Mouse (Mus musculus): Measurements from ENCODE around the gene Pla1a. TPM values are rescaled to one million over a fixed set of nuclear protein-coding genes. Genes with fewer than 3 reads are reported as not detected.

Gene Pla1a
- total and polyA plus RNA-seq, 2 experiments, result 55.2 to 82.1 TPM

GRCm38 (mm10) chr16:38434295-38434795 lies 1.4 kb upstream of the Pla1a start:
- no peak overlapping the region for H3K9ac ChIP-seq (ENCODE audit: low read depth, low read length)
- no peaks in the 10 kb centered on the region for H3K36me3 ChIP-seq (ENCODE audit: control insufficient read depth, insufficient read depth, low read length)
- no peak for DNase-seq (ENCODE audit: extremely low read depth, low read depth, low spot score)
- H3K4me1 ChIP-seq (ENCODE audit: control insufficient read depth, insufficient read depth, low read length), result peaks cover 16% of the 10 kb centered on the region
- H3K4me3 ChIP-seq (ENCODE audit: insufficient read depth, low read depth, low read length), result no peak overlapping the region
- 95% methylated on average over 4 of the region's 4 CpGs for WGBS
- no peaks in the 10 kb centered on the region for H3K27me3 ChIP-seq (ENCODE audit: control insufficient read depth, insufficient read depth, low read length)
- TF ChIP-seq POLR2A (IDR thresholded peaks at IDR 0.05; ENCODE audit: extremely low read depth, insufficient read depth, low read length) (no peak), CTCF (IDR thresholded peaks at IDR 0.05; ENCODE audit: low read depth, low read length) (no peak)
- no peak overlapping the region for H3K27ac ChIP-seq (replicated peaks; ENCODE audit: insufficient read depth, low read depth, low read length)
- H3K79me2 ChIP-seq (ENCODE audit: control insufficient read depth, insufficient read depth, low read length), result peaks cover 3% of the 10 kb centered on the region; the same call in 1 of the 2 replicates

- Histone ChIP-seq H3K27me3 (ENCODE audit: control insufficient read depth, insufficient read depth, low read length) (no peaks in the 10 kb centered on the region), H3K79me2 (ENCODE audit: control insufficient read depth, insufficient read depth, low read length) (peaks cover 3% of the 10 kb centered on the region; the same call in 1 of the 2 replicates), H3K4me3 (ENCODE audit: insufficient read depth, low read depth, low read length) (peak overlapping the region; percentile 18; the same call in 1 of the 2 replicates), H3K27ac (replicated peaks; ENCODE audit: insufficient read depth, low read depth, low read length) (peak overlapping the region; percentile 82), H3K36me3 (ENCODE audit: control insufficient read depth, insufficient read depth, low read length) (no peaks in the 10 kb centered on the region), H3K4me1 (ENCODE audit: control insufficient read depth, insufficient read depth, low read length) (peaks cover 16% of the 10 kb centered on the region), H3K9ac (ENCODE audit: low read depth, low read length) (peak overlapping the region; percentile 13; the same call in 1 of the 2 replicates)
- TF ChIP-seq CTCF (IDR thresholded peaks at IDR 0.05; ENCODE audit: low read depth, low read length) (no peak), POLR2A (IDR thresholded peaks at IDR 0.05; ENCODE audit: extremely low read depth, insufficient read depth, low read length) (no peak)
- WGBS, result 68% methylated on average over 8 of the region's 8 CpGs
- DNase-seq (ENCODE audit: extremely low read depth, low read depth, low spot score), result no peak
These were observed 569 bp upstream of the Pla1a start for GRCm38 (mm10) chr16:38433514-38433913.

GRCm38 (mm10) chr16:38431446-38432185 lies 1.3 kb downstream of the Pla1a start:
- Histone ChIP-seq H3K27ac (replicated peaks; ENCODE audit: insufficient read depth, low read depth, low read length) (peak overlapping the region; percentile 4; the same call in 1 of the 2 replicates), H3K9ac (ENCODE audit: low read depth, low read length) (peak overlapping the region; percentile 44), H3K79me2 (ENCODE audit: control insufficient read depth, insufficient read depth, low read length) (peaks cover 3% of the 10 kb centered on the region; the same call in 1 of the 2 replicates), H3K4me1 (ENCODE audit: control insufficient read depth, insufficient read depth, low read length) (peaks cover 16% of the 10 kb centered on the region), H3K36me3 (ENCODE audit: control insufficient read depth, insufficient read depth, low read length) (no peaks in the 10 kb centered on the region), H3K4me3 (ENCODE audit: insufficient read depth, low read depth, low read length) (peak overlapping the region; percentile 24; the same call in 1 of the 2 replicates), H3K27me3 (ENCODE audit: control insufficient read depth, insufficient read depth, low read length) (no peaks in the 10 kb centered on the region)
- WGBS, result 20% methylated on average over 13 of the region's 13 CpGs
- TF ChIP-seq CTCF (IDR thresholded peaks at IDR 0.05; ENCODE audit: low read depth, low read length) (no peak), POLR2A (IDR thresholded peaks at IDR 0.05; ENCODE audit: extremely low read depth, insufficient read depth, low read length) (no peak)
- DNase-seq (ENCODE audit: extremely low read depth, low read depth, low spot score), result peak; percentile 41

- Histone ChIP-seq H3K4me3 (ENCODE audit: insufficient read depth, low read depth, low read length) (no peak overlapping the region), H3K27ac (replicated peaks; ENCODE audit: insufficient read depth, low read depth, low read length) (no peak overlapping the region), H3K9ac (ENCODE audit: low read depth, low read length) (no peak overlapping the region), H3K36me3 (ENCODE audit: control insufficient read depth, insufficient read depth, low read length) (peaks cover 2% of the 10 kb centered on the region; the same call in 1 of the 2 replicates), H3K27me3 (ENCODE audit: control insufficient read depth, insufficient read depth, low read length) (no peaks in the 10 kb centered on the region), H3K79me2 (ENCODE audit: control insufficient read depth, insufficient read depth, low read length) (no peaks in the 10 kb centered on the region; the same call in 1 of the 2 replicates), H3K4me1 (ENCODE audit: control insufficient read depth, insufficient read depth, low read length) (no peaks in the 10 kb centered on the region)
- 93% methylated on average over 1 of the region's 1 CpGs for WGBS
- DNase-seq (ENCODE audit: extremely low read depth, low read depth, low spot score), result no peak
- TF ChIP-seq CTCF (IDR thresholded peaks at IDR 0.05; ENCODE audit: low read depth, low read length), result no peak
- TF ChIP-seq POLR2A (IDR thresholded peaks at IDR 0.05; ENCODE audit: extremely low read depth, insufficient read depth, low read length), result no peak
These were observed 7.1 kb downstream of the Pla1a start for GRCm38 (mm10) chr16:38425799-38426198.

- no peak for DNase-seq (ENCODE audit: extremely low read depth, low read depth, low spot score)
- WGBS, result 84% methylated on average over 2 of the region's 2 CpGs
- Histone ChIP-seq H3K36me3 (ENCODE audit: control insufficient read depth, insufficient read depth, low read length) (peaks cover 2% of the 10 kb centered on the region; the same call in 1 of the 2 replicates), H3K4me3 (ENCODE audit: insufficient read depth, low read depth, low read length) (no peak overlapping the region), H3K4me1 (ENCODE audit: control insufficient read depth, insufficient read depth, low read length) (no peaks in the 10 kb centered on the region), H3K79me2 (ENCODE audit: control insufficient read depth, insufficient read depth, low read length) (no peaks in the 10 kb centered on the region; the same call in 1 of the 2 replicates), H3K27ac (replicated peaks; ENCODE audit: insufficient read depth, low read depth, low read length) (no peak overlapping the region), H3K27me3 (ENCODE audit: control insufficient read depth, insufficient read depth, low read length) (no peaks in the 10 kb centered on the region), H3K9ac (ENCODE audit: low read depth, low read length) (no peak overlapping the region)
- TF ChIP-seq CTCF (IDR thresholded peaks at IDR 0.05; ENCODE audit: low read depth, low read length), result no peak
- TF ChIP-seq POLR2A (IDR thresholded peaks at IDR 0.05; ENCODE audit: extremely low read depth, insufficient read depth, low read length), result no peak
These were observed 7.6 kb downstream of the Pla1a start for GRCm38 (mm10) chr16:38425374-38425773.

Measured in liver, adult 2 months (tissue).